Mouse (Mus musculus) kidney, postnatal 0 days (tissue): Measurements from ENCODE around the gene Des. TPM values are rescaled to one million over a fixed set of nuclear protein-coding genes. Genes with fewer than 3 reads are reported as not detected.

Experiments
- ATAC-seq: fragments of 200-750 bp; cut with Nextera tagmentation; replicated peaks from 2 replicates; pipeline ENCODE4 v1.8.0; 2017; ENCODE audit warnings: low read depth, moderate number of reproducible peaks, moderate TSS enrichment, moderate library complexity; ENCODE audit not compliant: low FRiP score
- DNase-seq: peaks from one replicate; pipeline ENCODE4 v3.0.0-alpha.2; 2016; ENCODE audit warnings: low spot score
- H3K27ac ChIP-seq: fragments of 300-500 bp; sonication (generic); 2 replicates; pipeline ENCODE4 v1.5.1; 2014; ENCODE audit warnings: mild to moderate bottlenecking
- H3K27me3 ChIP-seq: fragments of 300-500 bp; sonication (generic); 2 replicates; pipeline ENCODE4 v1.6.1; 2014; ENCODE audit warnings: low read length, mixed read lengths; ENCODE audit not compliant: insufficient read depth
- H3K36me3 ChIP-seq: fragments of 300-500 bp; sonication (generic); 2 replicates; pipeline ENCODE4 v1.6.1; 2014; ENCODE audit warnings: low read length, mixed read lengths; ENCODE audit not compliant: insufficient read depth
- H3K4me1 ChIP-seq: fragments of 300-500 bp; sonication (generic); replicated peaks from 2 replicates; pipeline ENCODE4 v1.6.1; 2014; ENCODE audit warnings: antibody characterized with exemption, low read length, mixed read lengths; ENCODE audit not compliant: insufficient read depth
- H3K4me2 ChIP-seq: fragments of 300-500 bp; sonication (generic); 2 replicates; pipeline ENCODE4 v1.6.1; 2014; ENCODE audit warnings: mild to moderate bottlenecking, low read length, moderate library complexity, mixed read lengths
- H3K4me3 ChIP-seq: fragments of 300-500 bp; sonication (generic); replicated peaks from 2 replicates; pipeline ENCODE4 v1.5.1; 2014; ENCODE audit warnings: low read depth, low read length
- H3K9ac ChIP-seq: fragments of 300-500 bp; sonication (generic); 2 replicates; pipeline ENCODE4 v1.6.1; 2014; ENCODE audit warnings: low read depth, low read length
- H3K9me3 ChIP-seq: fragments of 300-500 bp; sonication (generic); replicated peaks from 2 replicates; pipeline ENCODE4 v1.6.1; 2016; ENCODE audit warnings: low read length, inconsistent platforms, mixed read lengths
- CTCF ChIP-seq: IDR thresholded peaks from 2 replicates; pipeline ENCODE4 v1.5.1; 2016; ENCODE audit warnings: antibody characterized with exemption, low read depth, mild to moderate bottlenecking, moderate library complexity
- WGBS: fragments of 180-500 bp; shearing (Covaris S2); extraction: QIAGEN DNeasy Blood & Tissue Kit; methylation state at CpG from one replicate; pipeline ENCODE4 v1.1.7; 2014; 5-methylcytosine and 5-hydroxymethylcytosine counted together
- polyA plus RNA-seq: library from polyadenylated mRNA; unstranded; fragments of >200 nt; fragmentation: Nextera tagmentation; extraction: Ambion mirVana; gene quantifications from 2 replicates; pipeline ENCODE4 v1.2.1, GENCODE M21; 2015

Gene Des
- polyA plus RNA-seq, 1 experiment from 2014 or later: 18.6 TPM

DNA sequence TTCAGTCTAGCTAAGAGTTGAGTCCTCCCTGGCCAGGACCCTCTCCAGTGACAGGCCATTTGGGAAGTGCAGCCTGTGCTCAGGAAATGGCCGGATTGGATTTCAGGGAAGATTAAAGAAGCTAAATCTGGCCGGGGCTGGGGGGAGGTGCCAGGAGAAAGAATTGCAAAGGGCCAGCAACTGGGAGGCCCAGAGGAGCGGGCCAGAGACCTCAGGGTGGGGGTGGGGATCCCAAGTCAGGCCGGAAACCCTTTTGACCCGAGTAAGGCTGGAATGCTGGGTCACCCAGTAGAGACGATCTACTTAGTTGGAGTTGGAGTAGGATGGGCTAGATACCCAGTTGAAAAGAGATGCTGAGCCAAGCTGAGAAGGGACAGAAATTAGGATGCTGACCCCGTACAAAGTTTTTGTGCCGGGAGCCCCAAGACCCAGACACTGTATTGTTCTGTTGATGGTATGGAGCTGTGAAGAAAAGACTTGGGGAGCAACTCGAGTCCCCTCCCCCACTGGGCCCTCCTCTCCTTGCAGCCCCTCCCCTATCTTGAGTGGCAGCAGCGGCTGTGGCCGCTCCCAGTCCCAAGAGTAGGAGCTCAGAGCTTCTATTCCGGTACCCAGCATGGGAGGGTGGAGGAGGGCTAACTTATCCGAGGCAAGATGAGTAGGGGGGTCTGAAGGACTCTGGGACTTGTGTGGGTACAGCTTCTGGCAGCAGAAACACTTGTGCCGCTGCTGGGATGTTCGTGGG lies 15.7 kb upstream of the Des start:
- H3K4me2 ChIP-seq: peak overlapping the region; percentile 27; the same call in 1 of the 2 replicates
- peak; percentile 72 for ATAC-seq

DNA sequence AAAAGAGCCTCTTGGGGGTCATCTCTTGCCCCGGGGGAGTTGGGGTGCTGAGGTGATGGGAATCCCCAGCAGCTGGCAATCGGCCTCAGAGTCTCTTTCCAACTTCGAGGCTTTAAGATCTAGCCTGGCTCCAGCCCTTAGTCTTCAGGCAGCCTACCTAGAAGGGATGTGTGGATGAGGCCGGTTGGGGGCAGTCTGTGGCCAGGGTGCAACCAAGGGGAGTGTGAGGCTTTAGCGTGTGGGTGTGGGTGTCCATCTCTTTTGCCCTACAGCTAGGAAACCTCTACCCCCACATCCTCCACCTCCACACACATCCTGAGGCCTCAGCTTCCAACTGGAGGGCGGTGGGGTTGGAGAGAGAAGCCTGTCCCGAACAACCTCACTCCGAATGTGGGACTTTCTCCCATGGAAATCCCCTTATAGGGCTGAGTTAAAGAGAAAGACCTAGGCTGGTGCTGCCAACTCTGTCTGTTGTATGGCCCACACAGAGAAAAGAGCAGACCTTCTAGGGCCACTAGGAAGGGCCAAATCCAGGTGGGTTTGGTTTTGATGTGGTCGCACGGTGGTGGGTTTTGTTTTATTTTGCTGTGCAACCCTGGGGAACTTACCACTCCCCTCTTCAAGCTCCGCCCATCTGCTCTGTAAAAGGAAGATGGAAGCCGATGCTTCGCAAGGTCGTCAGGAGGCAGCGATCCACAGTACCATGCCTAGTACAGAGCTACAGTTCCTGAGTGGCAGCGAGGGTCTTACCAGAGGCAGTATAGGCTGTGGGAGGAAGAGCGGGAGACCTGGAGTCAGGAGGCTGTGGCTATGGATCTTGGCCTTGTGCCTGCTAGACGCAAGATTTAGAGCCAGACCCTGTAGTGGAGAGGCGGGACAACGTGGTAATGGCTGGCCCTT lies 14.8 kb upstream of the Des start:
- H3K9me3 ChIP-seq: no peaks in the 10 kb centered on the region
- H3K4me2 ChIP-seq: peak overlapping the region; percentile 27
- H3K4me1 ChIP-seq: peaks cover 23% of the 10 kb centered on the region
- 0 out of 2 replicates have a peak overlapping the region, but pooled peaks have one; percentile 23 for H3K9ac ChIP-seq
- TF ChIP-seq CTCF: peak; percentile 40
- peak overlapping the region; percentile 82 for H3K27ac ChIP-seq
- ATAC-seq (no peak; the same call in 1 of the 2 replicates), DNase-seq (peak; percentile 69)
- no peaks in the 10 kb centered on the region for H3K27me3 ChIP-seq
- H3K4me3 ChIP-seq: no peak overlapping the region
- H3K36me3 ChIP-seq: no peaks in the 10 kb centered on the region
- 20% methylated on average over 20 of the region's 20 CpGs for WGBS

More for the DNA sequence above, 15.7 kb upstream of the Des start:
- no peaks in the 10 kb centered on the region for H3K27me3 ChIP-seq
- 0 out of 2 replicates have a peak overlapping the region, but pooled peaks have one; percentile 23 for H3K9ac ChIP-seq
- no peaks in the 10 kb centered on the region for H3K9me3 ChIP-seq
- H3K4me3 ChIP-seq: no peak overlapping the region
- no peaks in the 10 kb centered on the region for H3K36me3 ChIP-seq
- 4% methylated on average over 15 of the region's 15 CpGs for WGBS
- H3K27ac ChIP-seq: peak overlapping the region; percentile 82
- DNase-seq: peak; percentile 87
- peaks cover 23% of the 10 kb centered on the region for H3K4me1 ChIP-seq
- no peak for TF ChIP-seq CTCF

DNA sequence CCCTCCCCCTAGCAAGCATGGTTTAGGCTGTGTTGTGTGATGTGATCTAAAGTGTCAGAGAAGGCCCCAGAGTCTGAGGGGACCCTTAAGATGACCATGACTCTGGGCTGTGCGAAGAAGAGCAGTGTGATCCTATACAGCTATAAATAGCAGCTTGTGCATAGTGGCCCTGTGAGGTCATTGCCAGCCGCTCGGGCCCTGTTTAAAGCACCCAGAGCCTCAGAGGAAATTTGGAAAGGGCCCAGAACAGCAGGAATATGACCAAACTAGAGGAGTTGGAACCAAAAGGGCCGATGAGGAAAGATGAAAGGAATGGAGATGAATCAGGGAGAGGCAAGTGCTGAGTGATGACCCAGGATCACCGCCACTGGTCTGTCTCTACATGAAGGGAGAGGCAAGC lies 12.8 kb upstream of the Des start:
- TF ChIP-seq CTCF: no peak
- WGBS: 75% methylated on average over 5 of the region's 5 CpGs
- ATAC-seq (no peak), DNase-seq (no peak)
- Histone ChIP-seq H3K36me3 (no peaks in the 10 kb centered on the region), H3K27ac (no peak overlapping the region), H3K9ac (no peak overlapping the region), H3K4me3 (no peak overlapping the region), H3K9me3 (no peaks in the 10 kb centered on the region), H3K27me3 (no peaks in the 10 kb centered on the region), H3K4me1 (peaks cover 23% of the 10 kb centered on the region), H3K4me2 (no peak overlapping the region)

DNA sequence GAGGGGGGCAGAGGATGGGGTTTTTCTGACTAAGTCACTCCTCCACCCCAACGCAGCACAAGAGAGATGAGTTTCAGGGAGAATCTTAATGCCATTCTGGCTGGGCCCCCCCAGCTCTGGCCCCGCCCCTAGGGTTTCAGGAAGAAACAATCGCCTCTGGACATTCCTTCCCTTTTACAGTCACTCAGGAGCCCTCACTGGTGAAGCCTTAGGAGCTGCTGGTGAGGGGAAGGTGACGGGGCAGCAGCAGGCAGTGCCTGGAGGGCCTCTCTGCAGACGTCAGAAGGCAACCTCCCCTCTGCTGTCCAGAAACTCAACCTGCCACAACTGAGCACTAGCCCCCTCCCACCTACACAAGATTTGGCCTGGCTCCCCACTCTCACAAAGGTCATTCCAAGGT lies 10.9 kb upstream of the Des start:
- ATAC-seq (no peak), DNase-seq (no peak)
- Histone ChIP-seq H3K27me3 (no peaks in the 10 kb centered on the region), H3K27ac (no peak overlapping the region), H3K4me3 (no peak overlapping the region), H3K9ac (no peak overlapping the region), H3K4me2 (no peak overlapping the region), H3K36me3 (no peaks in the 10 kb centered on the region), H3K4me1 (peaks cover 14% of the 10 kb centered on the region), H3K9me3 (no peaks in the 10 kb centered on the region)
- WGBS: 34% methylated on average over 5 of the region's 5 CpGs
- no peak for TF ChIP-seq CTCF

DNA sequence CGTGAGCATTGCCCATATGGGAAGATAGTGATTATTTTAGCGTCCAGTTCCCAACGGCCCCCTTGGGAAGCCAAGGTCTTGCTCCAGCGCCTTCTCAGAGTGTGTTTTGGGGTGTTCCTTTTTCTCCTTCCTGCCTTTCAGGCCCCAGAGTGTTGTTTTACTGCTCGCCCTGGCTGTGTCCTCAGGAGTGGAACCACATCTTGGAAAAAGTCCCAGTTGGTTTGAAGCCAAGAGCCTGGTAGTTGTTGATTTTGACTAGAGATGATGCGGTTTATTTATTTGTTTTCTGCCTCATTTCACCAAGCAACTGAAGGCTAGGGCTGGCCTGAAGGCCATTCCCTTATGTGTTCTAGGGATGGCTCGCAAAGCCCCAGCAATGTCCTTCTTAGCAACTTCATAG lies 2.9 kb upstream of the Des start:
- Histone ChIP-seq H3K36me3 (no peaks in the 10 kb centered on the region), H3K4me3 (no peak overlapping the region), H3K27ac (no peak overlapping the region), H3K4me2 (no peak overlapping the region), H3K9ac (no peak overlapping the region), H3K9me3 (no peaks in the 10 kb centered on the region), H3K4me1 (peaks cover 12% of the 10 kb centered on the region; the same call in 1 of the 2 replicates), H3K27me3 (0 out of 2 replicates have a peak, but pooled peaks cover 8% of the 10 kb centered on the region)
- ATAC-seq (no peak), DNase-seq (no peak)
- no peak for TF ChIP-seq CTCF
- 45% methylated on average over 7 of the region's 7 CpGs for WGBS

DNA sequence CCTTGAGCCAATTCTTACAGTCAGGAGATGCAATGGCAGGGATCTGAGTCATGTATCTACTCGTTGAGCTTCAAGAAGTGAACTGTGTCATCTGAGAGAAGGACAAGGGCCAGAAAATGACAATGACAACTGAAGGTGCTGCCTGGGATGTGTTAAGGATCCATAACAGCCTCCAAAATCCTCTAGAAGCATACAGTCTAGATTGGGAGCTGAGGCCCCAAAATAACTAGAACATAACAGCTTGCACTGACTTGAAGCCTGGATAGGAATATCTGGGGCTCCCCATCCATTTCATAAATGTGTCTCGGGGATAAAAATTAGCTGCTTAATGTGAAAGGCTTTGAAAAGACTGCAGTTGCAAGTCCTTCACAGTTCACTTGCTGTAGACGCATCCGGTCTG lies 2.1 kb upstream of the Des start:
- DNase-seq (no peak), ATAC-seq (no peak)
- Histone ChIP-seq H3K4me1 (peaks cover 12% of the 10 kb centered on the region; the same call in 1 of the 2 replicates), H3K9ac (no peak overlapping the region), H3K27me3 (0 out of 2 replicates have a peak, but pooled peaks cover 8% of the 10 kb centered on the region), H3K4me2 (no peak overlapping the region), H3K4me3 (no peak overlapping the region), H3K36me3 (no peaks in the 10 kb centered on the region), H3K27ac (no peak overlapping the region), H3K9me3 (no peaks in the 10 kb centered on the region)
- no peak for TF ChIP-seq CTCF
- 59% methylated on average over 4 of the region's 4 CpGs for WGBS
